Mouse (Mus musculus): ENCODE measurements around the gene Zfp526. TPM values are rescaled to one million over a fixed set of nuclear protein-coding genes. Genes with fewer than 3 reads are reported as not detected.

Gene Zfp526
- total RNA-seq, 4 experiments from 2014 or later: 9.0 to 12.3 (median 9.9) TPM

GRCm38 (mm10) chr7:25209161-25209622 is 12.0 kb upstream of the Zfp526 start:
- DNase-seq (ENCODE audit: low spot score): no peak

GRCm38 (mm10) chr7:25210482-25210881 is 10.7 kb upstream of the Zfp526 start:
- no peak for DNase-seq (ENCODE audit: low spot score)

GRCm38 (mm10) chr7:25213099-25213498 is 8.1 kb upstream of the Zfp526 start:
- no peak for DNase-seq (ENCODE audit: low spot score)

- DNase-seq (ENCODE audit: low spot score): no peak
Observed at GRCm38 (mm10) chr7:25214172-25214571, 7.1 kb upstream of the Zfp526 start.

- DNase-seq (ENCODE audit: low spot score): no peak
Observed at GRCm38 (mm10) chr7:25217653-25218395, 3.4 kb upstream of the Zfp526 start.

- DNase-seq (ENCODE audit: low spot score): no peak
Observed at GRCm38 (mm10) chr7:25218705-25219415, 2.4 kb upstream of the Zfp526 start.

- no peak for DNase-seq (ENCODE audit: low spot score)
Observed at GRCm38 (mm10) chr7:25219416-25219750, 1.8 kb upstream of the Zfp526 start.

- DNase-seq (ENCODE audit: low spot score): peak; percentile 98
Observed at GRCm38 (mm10) chr7:25219756-25220456, 1.3 kb upstream of the Zfp526 start.

GRCm38 (mm10) chr7:25220457-25221101 is 646 bp upstream of the Zfp526 start, which contains the start of gene Dedd2:
Gene Dedd2, minus strand, starts transcription at chr7:25220615.
- DNase-seq (ENCODE audit: low spot score): no peak

- no peak for DNase-seq (ENCODE audit: low spot score)
Observed at GRCm38 (mm10) chr7:25222275-25222967, 1.2 kb downstream of the Zfp526 start.

- DNase-seq (ENCODE audit: low spot score): no peak
Observed at GRCm38 (mm10) chr7:25227523-25228300, 6.5 kb downstream of the Zfp526 start.

GRCm38 (mm10) chr7:25230690-25231285 is 9.6 kb downstream of the Zfp526 start:
- no peak for DNase-seq (ENCODE audit: low spot score)

- DNase-seq (ENCODE audit: low spot score): no peak
Observed at GRCm38 (mm10) chr7:25232101-25232648, 10.9 kb downstream of the Zfp526 start.

GRCm38 (mm10) chr7:25233061-25233460 is 11.8 kb downstream of the Zfp526 start:
- no peak for DNase-seq (ENCODE audit: low spot score)

GRCm38 (mm10) chr7:25235526-25235925 is 14.3 kb downstream of the Zfp526 start:
- no peak for DNase-seq (ENCODE audit: low spot score)

GRCm38 (mm10) chr7:25237249-25238014 is 16.2 kb downstream of the Zfp526 start, which contains the start of gene Gsk3a:
Gene Gsk3a, minus strand, starts transcription at chr7:25237851.
- peak; percentile 98 for DNase-seq (ENCODE audit: low spot score)

GRCm38 (mm10) chr7:25238015-25238706 is 16.9 kb downstream of the Zfp526 start:
- peak; percentile 95 for DNase-seq (ENCODE audit: low spot score)
